Mouse (Mus musculus) megakaryocyte progenitor cell, adult 5-6 weeks (primary cell): ENCODE data around the gene Nos1. TPM values are rescaled to one million over a fixed set of nuclear protein-coding genes. Genes with fewer than 3 reads are reported as not detected.
"Not testable (repeated sequence)": the region's sequence is repeated elsewhere in the genome, so short reads cannot be mapped to it uniquely, and the experiment has no call there.

ENCODE experiments used
- ATAC-seq: replicated peaks from 2 replicates; pipeline ENCODE4 v1.8.0; 2016; ENCODE audit warnings: mild to moderate bottlenecking, moderate TSS enrichment, inconsistent platforms; ENCODE audit not compliant: poor library complexity
- total RNA-seq, 2 experiments: library from RNA; stranded (forward) in 1 of 2; stranded (reverse) in 1 of 2; fragments of 157-497, 149-512 nt in 1 of 2; fragments of 200-1000 nt in 1 of 2; gene quantifications; 2 replicates each; pipeline versions ENCODE4 v1.2.3 to v1.2.4; 2015 to 2017

Gene Nos1
- total RNA-seq, 2 experiments from 2014 or later = 0.04 TPM; not detected in 1

DNA sequence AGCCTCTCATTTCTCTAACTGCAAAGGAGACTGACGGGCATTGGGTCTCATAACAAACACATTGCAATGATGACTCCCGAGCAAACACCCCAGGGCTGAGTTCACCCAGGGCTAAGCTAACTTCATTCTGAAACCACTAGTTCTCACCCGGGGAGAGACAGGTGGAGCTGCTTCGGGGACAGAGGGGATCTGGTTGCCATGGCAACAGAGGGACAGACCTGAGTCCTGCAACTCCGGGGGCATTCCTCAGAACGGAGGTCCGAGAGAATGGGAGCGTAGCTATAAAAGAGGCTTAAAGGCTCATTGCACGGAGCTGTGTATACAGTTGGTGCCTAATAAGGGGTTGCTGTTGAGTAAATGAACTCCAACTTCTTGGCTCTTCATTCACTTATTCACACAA, 56.9 kb downstream of the Nos1 start:
- no peak for ATAC-seq

DNA sequence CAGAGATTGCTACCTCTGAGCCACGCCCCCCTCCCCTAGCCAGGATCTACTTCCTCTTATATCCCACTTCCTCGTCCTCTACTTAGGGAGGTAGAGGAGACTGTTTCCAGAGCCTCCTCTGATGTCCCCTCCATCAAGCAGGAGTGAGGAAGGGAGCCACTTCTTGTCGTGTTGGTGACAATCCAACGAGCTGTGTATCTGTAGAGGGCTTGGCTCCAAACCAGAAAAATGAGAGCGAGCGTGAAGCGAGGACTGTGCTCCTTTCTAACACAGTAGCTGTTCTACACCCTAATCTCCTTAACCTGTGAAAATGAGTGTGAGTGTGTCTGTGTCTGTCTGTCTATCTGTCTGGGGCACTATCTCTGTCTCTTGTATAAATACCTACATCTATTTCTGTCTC, 58.7 kb downstream of the Nos1 start:
- ATAC-seq = no peak

DNA sequence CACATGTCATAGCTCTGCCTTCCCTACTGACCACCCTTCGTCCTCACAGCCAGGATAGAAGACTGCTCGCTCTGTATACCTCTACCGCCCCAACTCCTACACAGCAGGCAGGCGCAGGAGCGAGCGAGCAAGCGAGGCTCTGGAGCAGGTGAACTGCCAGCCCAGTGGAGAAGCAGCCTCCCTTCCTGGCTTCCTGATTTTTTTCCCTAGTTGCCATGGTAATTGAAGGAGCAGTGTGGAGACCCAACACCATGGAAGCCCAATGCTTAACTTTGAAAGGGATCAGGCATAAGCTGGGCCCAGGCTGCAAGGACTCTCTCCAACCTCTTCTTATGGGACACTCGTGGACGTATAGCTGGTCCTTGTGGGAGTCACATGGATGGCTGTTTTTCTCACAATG, 59.4 kb downstream of the Nos1 start:
- no peak for ATAC-seq

DNA sequence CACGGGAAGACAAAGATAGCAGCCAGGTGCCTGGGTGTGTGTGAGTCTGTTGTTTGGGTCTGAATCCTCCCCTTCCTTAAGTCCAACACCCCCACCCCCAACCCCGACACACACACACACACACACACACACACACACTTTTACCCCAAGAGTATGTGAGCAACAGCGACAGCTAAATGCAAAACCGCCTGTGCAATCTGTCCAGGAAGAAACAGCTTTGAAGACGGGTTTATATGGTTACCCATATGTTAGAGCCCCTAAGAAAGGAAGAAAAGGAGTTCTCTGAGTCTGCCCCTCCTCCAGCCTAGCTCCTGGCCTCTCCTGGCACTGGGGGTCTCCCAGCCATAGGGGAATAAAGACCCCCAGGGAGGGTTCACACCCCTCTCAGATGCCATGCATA, 60.2 kb downstream of the Nos1 start:
- ATAC-seq = no peak

DNA sequence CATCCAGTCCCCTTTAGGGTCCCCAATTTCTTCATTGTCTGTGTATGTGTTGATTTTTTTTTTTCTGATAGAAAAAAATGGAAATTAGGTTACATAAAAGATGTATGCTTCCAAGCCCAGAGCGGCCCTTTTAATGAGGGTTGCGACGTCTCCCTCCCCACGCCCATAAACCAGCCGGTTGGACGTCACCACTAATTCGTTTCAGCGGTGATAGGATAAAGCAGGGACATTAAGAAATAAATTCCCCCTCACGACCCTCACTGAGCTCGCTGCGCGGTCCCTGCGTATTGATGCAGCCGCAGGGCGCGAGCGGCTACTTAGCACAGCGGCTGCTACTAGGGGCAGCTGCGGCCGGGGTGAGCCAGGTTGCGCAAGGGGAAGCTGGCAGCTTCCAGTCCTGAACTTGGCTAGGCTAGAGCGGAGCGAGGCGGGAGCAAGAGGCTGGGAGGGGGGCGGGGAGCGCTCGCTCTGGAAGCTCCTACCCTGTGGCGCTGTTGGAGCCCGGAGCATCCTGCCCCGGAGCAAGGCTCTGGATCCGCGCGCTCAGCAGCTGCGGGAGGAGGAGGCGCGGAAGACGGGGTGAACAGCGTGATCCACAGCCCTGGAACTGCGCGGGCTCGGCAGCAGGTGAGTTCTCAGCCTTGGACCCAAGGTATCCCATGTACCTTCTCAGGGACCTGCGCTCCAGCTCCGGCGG, 61.0 kb downstream of the Nos1 start:
- ATAC-seq = peak; percentile 69

DNA sequence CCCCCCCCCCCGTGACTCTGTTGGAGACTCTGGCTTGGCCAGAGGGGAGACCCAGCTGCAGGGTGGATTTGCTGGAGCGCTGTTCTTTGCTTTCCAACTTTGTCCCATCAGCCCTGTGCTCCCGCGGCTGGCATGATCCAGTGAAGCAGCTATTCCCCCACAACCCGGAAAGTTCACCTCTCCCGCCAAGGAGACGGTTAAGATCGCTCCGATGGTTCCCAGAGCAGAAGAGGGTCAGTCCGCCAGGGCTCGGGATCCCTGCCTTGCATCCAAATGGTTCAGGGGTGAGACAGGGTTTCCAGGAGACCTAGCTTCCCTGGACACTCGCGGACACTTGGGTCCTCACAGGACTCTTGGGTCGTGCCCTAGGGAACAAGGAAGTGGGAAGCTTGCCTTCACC, 61.9 kb downstream of the Nos1 start:
- ATAC-seq = no peak

DNA sequence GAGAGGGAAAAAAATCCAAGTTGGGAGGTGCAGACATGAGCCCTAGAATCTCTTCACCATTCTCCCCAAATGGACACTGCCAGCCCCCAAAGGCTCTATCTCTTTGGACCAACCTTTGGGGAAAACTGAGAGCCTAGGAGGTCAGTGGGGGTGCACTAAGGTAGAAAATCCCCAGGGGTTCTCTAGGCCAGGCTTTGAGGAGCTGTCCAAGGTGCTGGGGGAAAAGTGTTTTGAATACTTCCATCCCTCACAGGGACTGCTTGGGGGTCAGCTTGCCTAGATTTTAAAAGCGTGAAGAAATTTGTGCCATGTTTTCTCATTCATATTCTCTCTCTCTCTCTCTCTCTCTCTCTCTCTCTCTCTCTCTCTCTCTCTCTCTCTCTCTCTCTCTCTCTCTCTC, 63.8 kb downstream of the Nos1 start:
- ATAC-seq = no peak

GRCm38 (mm10) chr5:117850474-117850873, 69.6 kb downstream of the Nos1 start:
- ATAC-seq = no peak

DNA sequence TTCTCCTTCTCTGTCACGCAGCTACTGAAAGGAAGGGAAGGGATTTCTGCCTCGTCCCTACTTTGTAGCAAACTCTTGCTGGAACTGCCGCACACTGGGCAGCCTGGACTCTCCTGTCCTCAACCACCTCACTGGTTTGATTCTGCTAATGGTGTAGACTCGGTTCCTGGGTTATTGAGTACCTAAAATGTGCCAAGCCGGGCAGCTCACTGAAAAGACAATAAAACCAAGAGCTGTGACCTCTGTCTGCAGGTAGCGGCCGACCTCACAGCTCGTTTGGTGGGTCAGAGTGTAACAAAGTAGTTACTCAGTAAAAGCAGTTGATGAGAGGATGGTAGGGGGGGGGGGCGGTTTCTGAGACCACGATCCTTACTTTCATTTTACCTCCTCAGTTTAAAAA, 72.9 kb downstream of the Nos1 start:
- ATAC-seq = no peak

- no peak for ATAC-seq
Observed at GRCm38 (mm10) chr5:117864588-117865300, 83.9 kb downstream of the Nos1 start.

DNA sequence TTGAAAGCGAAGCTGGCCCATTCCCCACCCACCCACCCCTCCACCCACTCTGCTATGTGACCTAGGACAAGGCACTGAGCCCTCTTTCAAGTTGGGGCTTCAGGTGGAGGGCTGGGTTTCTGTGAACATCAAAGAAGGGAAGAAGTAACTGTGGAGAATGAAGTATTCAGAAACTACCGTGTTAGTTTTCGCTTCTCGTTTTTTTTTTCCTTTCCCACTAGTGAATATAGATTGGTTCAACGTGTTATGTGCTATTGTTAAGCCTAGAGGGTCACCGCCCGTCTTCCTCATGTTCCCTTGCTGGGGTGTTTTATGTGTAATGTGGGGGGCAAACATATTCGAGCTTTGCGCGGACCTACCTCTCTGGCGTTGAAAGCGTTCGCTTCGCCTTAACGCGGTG, 85.0 kb downstream of the Nos1 start:
- ATAC-seq = no peak

DNA sequence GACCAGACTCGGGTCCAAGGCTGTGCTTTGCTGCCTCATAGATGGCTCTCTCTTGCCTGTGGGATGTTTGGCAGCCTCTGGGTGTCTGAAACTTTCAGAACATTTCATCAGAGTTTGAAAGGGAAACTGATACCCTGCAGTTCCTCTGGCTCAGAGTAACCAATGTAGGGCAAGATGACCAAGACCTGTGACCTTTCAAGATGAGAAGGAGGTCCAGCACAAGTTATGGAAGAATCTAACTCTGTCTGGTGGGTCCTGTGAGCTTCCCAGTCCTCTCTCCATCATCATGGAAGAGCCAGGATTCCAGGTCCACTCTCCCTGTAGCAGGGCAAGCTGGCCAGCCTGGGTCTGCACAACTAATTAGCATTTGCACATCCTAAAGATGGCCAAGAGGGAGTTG, 90.8 kb downstream of the Nos1 start:
- ATAC-seq = no peak

GRCm38 (mm10) chr5:117873807-117874206, 93.0 kb downstream of the Nos1 start:
- no peak for ATAC-seq

- ATAC-seq = no peak
Observed at GRCm38 (mm10) chr5:117874236-117874635, 93.4 kb downstream of the Nos1 start.

DNA sequence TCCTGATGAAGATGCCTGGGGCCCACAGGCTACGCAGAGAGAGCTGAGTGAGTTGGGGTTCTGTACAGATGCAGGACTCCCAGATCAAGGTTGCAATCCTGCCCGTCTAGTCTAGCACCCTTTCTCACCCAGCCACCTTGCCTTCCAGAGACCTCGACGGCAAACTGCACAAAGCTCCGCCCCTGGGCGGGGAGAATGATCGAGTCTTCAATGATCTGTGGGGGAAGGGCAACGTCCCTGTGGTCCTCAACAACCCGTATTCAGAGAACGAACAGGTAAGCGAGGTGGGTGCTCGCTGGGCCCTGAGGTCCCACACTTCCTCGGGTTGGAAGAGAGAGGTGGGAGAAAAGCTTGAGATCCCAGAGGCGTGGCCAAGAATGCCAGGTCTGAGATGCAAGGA, 98.3 kb downstream of the Nos1 start:
- ATAC-seq = no peak

- ATAC-seq = no peak
Observed at GRCm38 (mm10) chr5:117880916-117881555, 100.2 kb downstream of the Nos1 start.

GRCm38 (mm10) chr5:117882411-117882810, 101.6 kb downstream of the Nos1 start:
- not testable (repeated sequence) for ATAC-seq

DNA sequence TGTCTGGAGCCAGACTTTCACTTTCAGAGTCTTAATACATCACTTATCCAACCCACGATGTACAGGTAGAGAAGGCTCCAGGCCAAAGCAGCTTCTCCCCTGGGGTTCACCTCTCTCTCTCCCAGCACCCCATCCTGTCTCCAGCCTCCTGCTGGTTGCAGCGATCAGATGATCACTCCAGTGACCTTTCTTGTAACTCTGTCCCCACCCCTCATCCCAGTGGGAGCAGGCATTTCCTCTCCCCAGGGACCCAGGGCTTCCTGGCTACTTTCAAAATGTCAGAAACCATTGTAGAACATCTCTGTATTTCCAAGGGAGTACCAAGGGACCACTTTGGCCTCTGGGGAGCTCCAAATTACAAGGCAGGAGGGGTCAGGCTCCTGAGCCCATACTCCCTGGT, 104.2 kb downstream of the Nos1 start:
- ATAC-seq = no peak

DNA sequence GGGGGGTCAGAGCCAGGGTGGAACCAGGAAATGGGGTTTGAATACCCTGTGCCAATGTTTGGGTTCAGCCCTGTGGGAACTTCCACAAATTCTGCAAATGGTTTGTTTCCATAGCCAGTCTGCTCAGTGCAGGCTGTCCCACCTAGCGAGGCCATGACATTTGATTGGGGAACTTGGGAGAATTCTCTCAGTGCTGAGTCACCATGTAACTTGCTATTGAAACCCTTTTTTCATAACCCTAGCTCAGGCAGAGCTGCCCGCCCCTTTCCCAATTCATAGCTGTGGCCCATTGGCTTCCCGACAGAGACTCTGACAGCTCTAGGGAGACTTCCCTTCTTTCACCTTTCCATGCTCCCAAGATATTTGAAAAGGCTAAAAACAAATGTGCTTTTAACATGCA, 107.3 kb downstream of the Nos1 start:
- no peak for ATAC-seq

DNA sequence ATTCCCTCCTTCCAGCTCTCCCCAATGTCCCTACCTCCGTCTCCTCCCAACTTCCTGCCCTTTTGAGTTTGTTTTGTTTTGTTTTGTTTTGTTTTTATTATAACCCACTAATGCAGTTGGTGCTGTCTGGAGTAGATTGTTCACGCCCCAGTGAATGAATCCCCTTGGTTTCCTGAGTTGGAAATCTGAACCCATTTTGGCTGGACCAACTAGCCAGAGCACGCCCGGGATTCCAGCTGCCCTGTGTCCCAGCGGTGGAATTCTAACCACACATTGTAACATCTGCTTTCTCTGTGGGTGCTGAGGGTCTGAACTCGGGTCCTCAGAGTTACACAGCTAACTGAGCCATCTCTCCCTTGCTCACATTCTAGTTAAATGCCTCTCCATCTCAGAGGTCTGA, 108.1 kb downstream of the Nos1 start:
- ATAC-seq = no peak

GRCm38 (mm10) chr5:117889571-117889970, 108.7 kb downstream of the Nos1 start:
- ATAC-seq = no peak

GRCm38 (mm10) chr5:117890871-117891270, 110.0 kb downstream of the Nos1 start:
- ATAC-seq = no peak
